Mouse (Mus musculus) C2C12 (cell line): Measurements from ENCODE around the gene Zgpat.

Experiments
- CTCF ChIP-seq: IDR thresholded peaks from one replicate; pipeline ENCODE4 v1.5.1; 2011; ENCODE audit not compliant: control insufficient read depth, insufficient read depth, insufficient read length
- FOSL1 ChIP-seq: IDR thresholded peaks from one replicate; pipeline ENCODE4 v1.8.0; 2011; ENCODE audit warnings: mild to moderate bottlenecking, low read length; ENCODE audit not compliant: poor library complexity, insufficient read depth, severe bottlenecking
- MAX ChIP-seq: IDR thresholded peaks from one replicate; pipeline ENCODE4 v1.6.1; 2011; ENCODE audit warnings: mild to moderate bottlenecking, control low read depth
- MYOD1 ChIP-seq: IDR thresholded peaks from one replicate; pipeline ENCODE4 v1.6.1; 2011; ENCODE audit warnings: low read depth; ENCODE audit not compliant: control insufficient read depth, insufficient read length
- MYOG ChIP-seq: IDR thresholded peaks from one replicate; pipeline ENCODE4 v1.6.1; 2011; ENCODE audit not compliant: control insufficient read depth, insufficient read length; ENCODE audit errors: extremely low read depth
- USF1 ChIP-seq: IDR thresholded peaks from one replicate; pipeline ENCODE4 v1.6.1; 2011; ENCODE audit warnings: low read depth, mild to moderate bottlenecking, control low read depth, moderate library complexity

GRCm38 (mm10) chr2:181356780-181357179 is 7.9 kb upstream of the Zgpat start:
- TF ChIP-seq CTCF (no peak), USF1 (no peak), MYOD1 (no peak), MYOG (no peak), MAX (no peak), FOSL1 (no peak)
